Mouse (Mus musculus): ENCODE measurements around the gene Agr2. TPM values are rescaled to one million over a fixed set of nuclear protein-coding genes. Genes with fewer than 3 reads are reported as not detected.
A peak's percentile ranks its signal among the peaks of the same experiment; 100 is the strongest.

The Agr2 gene
- polyA plus RNA-seq, 1 experiment from 2014 or later, result not detected

DNA sequence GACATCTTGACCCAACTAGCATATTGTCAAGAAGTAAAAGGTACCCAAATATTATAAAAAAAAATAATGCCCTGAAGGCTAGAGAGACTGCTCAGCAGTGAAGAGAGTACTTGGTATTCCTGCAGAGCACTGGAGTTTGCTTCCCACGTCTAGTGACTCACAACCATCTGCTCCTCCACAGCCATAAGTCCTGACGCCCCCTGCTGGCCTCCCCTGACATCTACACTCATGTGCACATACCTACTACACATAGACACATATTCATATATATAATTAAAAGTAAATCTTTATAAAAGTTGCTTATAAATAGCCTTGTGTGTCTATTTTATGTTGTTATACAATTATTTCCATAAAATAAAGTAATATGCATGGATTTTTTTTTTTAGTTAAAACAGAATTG, 25.1 kb downstream of the Agr2 start:
- TF ChIP-seq CTCF (IDR thresholded peaks at IDR 0.05; ENCODE audit: low read depth), result 0 out of 2 replicates have a peak, but pooled peaks have one; percentile 14
- no peak for TF ChIP-seq EP300 (IDR thresholded peaks at IDR 0.05; ENCODE audit: low read depth)
- 82% methylated on average over 2 of the region's 2 CpGs for WGBS (ENCODE audit: insufficient replicate concordance)

DNA sequence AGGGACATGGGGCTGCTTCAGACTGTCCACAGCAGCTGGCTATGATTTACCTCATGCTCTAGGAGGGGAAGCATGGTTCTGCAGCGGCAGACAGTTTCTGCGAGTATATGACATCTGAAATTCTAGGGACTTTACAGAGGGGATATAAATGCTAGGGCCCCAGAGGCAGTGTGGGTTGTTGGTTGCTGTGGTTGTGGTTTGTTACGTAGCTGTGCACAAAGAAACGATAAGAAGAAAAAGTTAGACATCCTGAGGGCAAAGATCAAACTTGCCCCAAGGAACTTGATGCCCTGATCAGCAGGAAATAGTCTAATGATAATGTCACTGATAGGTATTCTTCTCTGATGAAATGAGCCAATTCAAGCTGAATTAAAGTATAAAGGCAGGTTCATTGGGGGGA, 26.9 kb downstream of the Agr2 start:
- H3K36me3 ChIP-seq (replicated peaks; ENCODE audit: insufficient read depth, low read length), result no peaks in the 10 kb centered on the region; the same call in 1 of the 2 replicates
- TF ChIP-seq CTCF (IDR thresholded peaks at IDR 0.05; ENCODE audit: low read depth) (no peak), EP300 (IDR thresholded peaks at IDR 0.05; ENCODE audit: low read depth) (no peak)
- no peak overlapping the region for H3K4me3 ChIP-seq (ENCODE audit: low read depth, low read length)
- WGBS (ENCODE audit: insufficient replicate concordance), result 47% methylated on average over 4 of the region's 4 CpGs
- H3K9ac ChIP-seq (replicated peaks), result no peak overlapping the region
- H3K27me3 ChIP-seq (ENCODE audit: insufficient read depth, low read length), result no peaks in the 10 kb centered on the region
- H3K4me1 ChIP-seq (ENCODE audit: insufficient read depth), result no peaks in the 10 kb centered on the region
- no peak for ATAC-seq
- no peak overlapping the region for H3K27ac ChIP-seq (ENCODE audit: low read depth)
- no peak overlapping the region for H3K4me2 ChIP-seq (ENCODE audit: low read depth, low read length)
- H3K9me3 ChIP-seq (ENCODE audit: low read length), result no peaks in the 10 kb centered on the region
- no peak for DNase-seq

More for the DNA sequence above, 25.1 kb downstream of the Agr2 start:
- Histone ChIP-seq H3K36me3 (replicated peaks; ENCODE audit: insufficient read depth, low read length) (no peaks in the 10 kb centered on the region; the same call in 1 of the 2 replicates), H3K4me3 (ENCODE audit: low read depth, low read length) (no peak overlapping the region), H3K9ac (replicated peaks) (no peak overlapping the region), H3K27ac (ENCODE audit: low read depth) (no peak overlapping the region), H3K4me2 (ENCODE audit: low read depth, low read length) (no peak overlapping the region), H3K4me1 (ENCODE audit: insufficient read depth) (no peaks in the 10 kb centered on the region), H3K27me3 (ENCODE audit: insufficient read depth, low read length) (no peaks in the 10 kb centered on the region), H3K9me3 (ENCODE audit: low read length) (no peaks in the 10 kb centered on the region)
- ATAC-seq, result no peak
- no peak for DNase-seq

- Histone ChIP-seq H3K27me3 (ENCODE audit: insufficient read depth, low read length) (no peaks in the 10 kb centered on the region), H3K4me3 (ENCODE audit: low read depth, low read length) (no peak overlapping the region), H3K4me1 (ENCODE audit: insufficient read depth) (no peaks in the 10 kb centered on the region), H3K36me3 (replicated peaks; ENCODE audit: insufficient read depth, low read length) (no peaks in the 10 kb centered on the region; the same call in 1 of the 2 replicates), H3K9me3 (ENCODE audit: low read length) (no peaks in the 10 kb centered on the region), H3K9ac (replicated peaks) (no peak overlapping the region), H3K27ac (ENCODE audit: low read depth) (no peak overlapping the region), H3K4me2 (ENCODE audit: low read depth, low read length) (no peak overlapping the region)
- TF ChIP-seq EP300 (IDR thresholded peaks at IDR 0.05; ENCODE audit: low read depth), result no peak
- TF ChIP-seq CTCF (IDR thresholded peaks at IDR 0.05; ENCODE audit: low read depth), result no peak
- no peak for ATAC-seq
- WGBS (ENCODE audit: insufficient replicate concordance), result 84% methylated on average over 3 of the region's 3 CpGs
- no peak for DNase-seq
These were observed 27.4 kb downstream of the Agr2 start for GRCm38 (mm10) chr12:36020081-36020480.

DNA sequence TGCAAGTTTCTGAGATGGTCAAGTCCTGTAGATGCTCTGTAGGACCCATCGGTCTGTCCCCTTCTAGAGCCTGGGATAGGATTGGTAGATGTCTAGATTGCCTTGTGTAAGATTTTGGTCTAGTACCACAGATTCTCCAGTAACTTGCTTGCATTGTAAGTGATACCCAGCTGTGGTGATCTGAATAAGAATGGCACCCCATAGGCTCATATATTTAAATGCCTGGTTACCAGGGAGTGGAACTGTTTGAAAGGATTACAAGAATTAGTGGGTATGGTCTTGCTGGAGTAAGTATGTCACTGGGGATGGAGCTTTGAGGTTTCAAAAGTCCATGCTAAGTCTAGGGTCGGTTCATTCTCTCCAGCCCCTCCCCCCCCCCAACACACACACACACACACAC, 28.0 kb downstream of the Agr2 start:
- DNase-seq, result no peak
- H3K4me2 ChIP-seq (ENCODE audit: low read depth, low read length), result no peak overlapping the region
- no peaks in the 10 kb centered on the region for H3K9me3 ChIP-seq (ENCODE audit: low read length)
- TF ChIP-seq CTCF (IDR thresholded peaks at IDR 0.05; ENCODE audit: low read depth) (no peak), EP300 (IDR thresholded peaks at IDR 0.05; ENCODE audit: low read depth) (no peak)
- WGBS (ENCODE audit: insufficient replicate concordance), result 75% methylated on average over 2 of the region's 2 CpGs
- H3K36me3 ChIP-seq (replicated peaks; ENCODE audit: insufficient read depth, low read length), result no peaks in the 10 kb centered on the region; the same call in 1 of the 2 replicates
- H3K27me3 ChIP-seq (ENCODE audit: insufficient read depth, low read length), result no peaks in the 10 kb centered on the region
- no peak overlapping the region for H3K27ac ChIP-seq (ENCODE audit: low read depth)
- no peaks in the 10 kb centered on the region for H3K4me1 ChIP-seq (ENCODE audit: insufficient read depth)
- no peak overlapping the region for H3K4me3 ChIP-seq (ENCODE audit: low read depth, low read length)
- H3K9ac ChIP-seq (replicated peaks), result no peak overlapping the region
- ATAC-seq, result no peak

DNA sequence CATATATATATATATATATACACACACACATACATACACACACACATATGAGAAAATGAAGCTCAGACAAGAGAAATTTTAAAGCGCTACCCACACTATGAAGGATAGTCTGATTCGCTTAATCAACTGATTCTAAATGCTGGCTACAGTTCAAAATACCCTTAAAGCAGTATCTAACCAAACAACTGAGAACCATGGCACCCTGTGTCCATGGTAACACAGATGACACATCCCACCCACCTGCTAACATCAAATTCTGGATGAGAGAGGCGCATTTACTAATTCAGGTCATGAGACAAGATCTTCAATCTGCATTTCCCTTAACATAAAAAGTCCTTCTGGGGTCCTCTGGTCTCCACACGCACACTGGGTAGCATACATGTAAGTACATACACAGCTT, 33.4 kb downstream of the Agr2 start:
- 86% methylated on average over 4 of the region's 4 CpGs for WGBS (ENCODE audit: insufficient replicate concordance)
- Histone ChIP-seq H3K4me2 (ENCODE audit: low read depth, low read length) (no peak overlapping the region), H3K27ac (ENCODE audit: low read depth) (no peak overlapping the region), H3K4me1 (ENCODE audit: insufficient read depth) (no peaks in the 10 kb centered on the region), H3K27me3 (ENCODE audit: insufficient read depth, low read length) (no peaks in the 10 kb centered on the region), H3K9ac (replicated peaks) (no peak overlapping the region), H3K36me3 (replicated peaks; ENCODE audit: insufficient read depth, low read length) (no peaks in the 10 kb centered on the region), H3K4me3 (ENCODE audit: low read depth, low read length) (no peak overlapping the region), H3K9me3 (ENCODE audit: low read length) (no peaks in the 10 kb centered on the region)
- no peak for TF ChIP-seq CTCF (IDR thresholded peaks at IDR 0.05; ENCODE audit: low read depth)
- no peak for TF ChIP-seq EP300 (IDR thresholded peaks at IDR 0.05; ENCODE audit: low read depth)
- ATAC-seq (no peak), DNase-seq (no peak)

GRCm38 (mm10) chr12:36027171-36027570, 34.5 kb downstream of the Agr2 start:
- DNase-seq, result no peak
- no peak for TF ChIP-seq CTCF (IDR thresholded peaks at IDR 0.05; ENCODE audit: low read depth)
- no peak for TF ChIP-seq EP300 (IDR thresholded peaks at IDR 0.05; ENCODE audit: low read depth)
- no peak overlapping the region for H3K9ac ChIP-seq (replicated peaks)
- no peaks in the 10 kb centered on the region for H3K36me3 ChIP-seq (replicated peaks; ENCODE audit: insufficient read depth, low read length)
- no peaks in the 10 kb centered on the region for H3K4me1 ChIP-seq (ENCODE audit: insufficient read depth)
- H3K9me3 ChIP-seq (ENCODE audit: low read length), result no peaks in the 10 kb centered on the region
- H3K27me3 ChIP-seq (ENCODE audit: insufficient read depth, low read length), result no peaks in the 10 kb centered on the region
- H3K4me2 ChIP-seq (ENCODE audit: low read depth, low read length), result no peak overlapping the region
- no peak overlapping the region for H3K27ac ChIP-seq (ENCODE audit: low read depth)
- no peak overlapping the region for H3K4me3 ChIP-seq (ENCODE audit: low read depth, low read length)
- 75% methylated on average over 2 of the region's 2 CpGs for WGBS (ENCODE audit: insufficient replicate concordance)
- ATAC-seq, result no peak
